Mouse (Mus musculus): Measurements from ENCODE around the gene Slc41a3.

Slc41a3 gene

GRCm38 (mm10) chr6:90598197-90598596, 6.3 kb upstream of the Slc41a3 start:
- DNase-seq = no peak

GRCm38 (mm10) chr6:90600351-90600750, 4.2 kb upstream of the Slc41a3 start:
- no peak for DNase-seq

- DNase-seq = no peak
Measured at GRCm38 (mm10) chr6:90601736-90602135, 2.8 kb upstream of the Slc41a3 start.

- DNase-seq = no peak
Measured at GRCm38 (mm10) chr6:90602304-90602703, 2.2 kb upstream of the Slc41a3 start.

- no peak for DNase-seq
Measured at GRCm38 (mm10) chr6:90603126-90603525, 1.4 kb upstream of the Slc41a3 start.

GRCm38 (mm10) chr6:90604130-90604529, 395 bp upstream of the Slc41a3 start:
- no peak for DNase-seq

GRCm38 (mm10) chr6:90605298-90605665, 757 bp downstream of the Slc41a3 start:
- no peak for DNase-seq

GRCm38 (mm10) chr6:90606538-90606937, 2.0 kb downstream of the Slc41a3 start:
- DNase-seq = peak; percentile 36

GRCm38 (mm10) chr6:90607196-90607595, 2.7 kb downstream of the Slc41a3 start:
- peak; percentile 34 for DNase-seq

- no peak for DNase-seq
Measured at GRCm38 (mm10) chr6:90608186-90608585, 3.7 kb downstream of the Slc41a3 start.

- DNase-seq = no peak
Measured at GRCm38 (mm10) chr6:90610248-90610647, 5.7 kb downstream of the Slc41a3 start.

GRCm38 (mm10) chr6:90613277-90613676, 8.8 kb downstream of the Slc41a3 start:
- no peak for DNase-seq

GRCm38 (mm10) chr6:90615362-90615761, 10.8 kb downstream of the Slc41a3 start:
- peak; percentile 28 for DNase-seq

- DNase-seq = no peak
Measured at GRCm38 (mm10) chr6:90615991-90616390, 11.5 kb downstream of the Slc41a3 start.

- no peak for DNase-seq
Measured at GRCm38 (mm10) chr6:90616481-90616880, 12.0 kb downstream of the Slc41a3 start.

GRCm38 (mm10) chr6:90618274-90618673, 13.7 kb downstream of the Slc41a3 start:
- DNase-seq = no peak

GRCm38 (mm10) chr6:90618821-90619636, 14.5 kb downstream of the Slc41a3 start:
- DNase-seq = peak; percentile 34

- no peak for DNase-seq
Measured at GRCm38 (mm10) chr6:90619936-90620335, 15.4 kb downstream of the Slc41a3 start.

GRCm38 (mm10) chr6:90620791-90621583, 16.5 kb downstream of the Slc41a3 start:
- DNase-seq = no peak

- DNase-seq = no peak
Measured at GRCm38 (mm10) chr6:90621584-90621890, 17.0 kb downstream of the Slc41a3 start.

GRCm38 (mm10) chr6:90622758-90623455, 18.4 kb downstream of the Slc41a3 start:
- no peak for DNase-seq

GRCm38 (mm10) chr6:90623456-90623836, 18.9 kb downstream of the Slc41a3 start:
- DNase-seq = no peak

- DNase-seq = no peak
Measured at GRCm38 (mm10) chr6:90624184-90624583, 19.7 kb downstream of the Slc41a3 start.

- DNase-seq = no peak
Measured at GRCm38 (mm10) chr6:90624733-90625132, 20.2 kb downstream of the Slc41a3 start.
